Mouse (Mus musculus) midbrain, embryonic 14.5 days (tissue): ENCODE results near the gene Twist1. TPM values are rescaled to one million over a fixed set of nuclear protein-coding genes. Genes with fewer than 3 reads are reported as not detected.
A peak's percentile ranks its signal among the peaks of the same experiment; 100 is the strongest.

Experiments used
- ATAC-seq: fragments of 200-750 bp; cut with Nextera tagmentation; 2 replicates; pipeline ENCODE4 v1.8.0; 2017; ENCODE audit warnings: moderate number of reproducible peaks, moderate library complexity; ENCODE audit not compliant: low FRiP score, low TSS enrichment
- DNase-seq: peaks from one replicate; pipeline ENCODE4 v3.0.0-alpha.2; 2015
- H3K27ac ChIP-seq: fragments of 300-500 bp; sonication (generic); replicated peaks from 2 replicates; pipeline ENCODE4 v1.5.1; 2014; ENCODE audit warnings: mild to moderate bottlenecking, low read depth, low read length, moderate library complexity
- H3K27me3 ChIP-seq: fragments of 300-500 bp; sonication (generic); 2 replicates; pipeline ENCODE4 v1.6.1; 2014; ENCODE audit warnings: low read length, control low read depth, mixed read lengths; ENCODE audit not compliant: control insufficient read depth, insufficient read depth
- H3K36me3 ChIP-seq: fragments of 300-500 bp; sonication (generic); 2 replicates; pipeline ENCODE4 v1.6.1; 2014; ENCODE audit warnings: low read length, control low read depth; ENCODE audit not compliant: control insufficient read depth, insufficient read depth
- H3K4me1 ChIP-seq: fragments of 300-500 bp; sonication (generic); 2 replicates; pipeline ENCODE4 v1.6.1; 2014; ENCODE audit warnings: mild to moderate bottlenecking, antibody characterized with exemption, low read length, control low read depth; ENCODE audit not compliant: control insufficient read depth, insufficient read depth
- H3K4me2 ChIP-seq: fragments of 300-500 bp; sonication (generic); 2 replicates; pipeline ENCODE4 v1.6.1; 2014; ENCODE audit warnings: mild to moderate bottlenecking, low read length, moderate library complexity
- H3K4me3 ChIP-seq: fragments of 300-500 bp; sonication (generic); replicated peaks from 2 replicates; pipeline ENCODE4 v1.5.1; 2014; ENCODE audit warnings: low read depth, low read length
- H3K9ac ChIP-seq: fragments of 300-500 bp; sonication (generic); replicated peaks from 2 replicates; pipeline ENCODE4 v1.6.1; 2014; ENCODE audit warnings: mild to moderate bottlenecking, low read length, moderate library complexity
- H3K9me3 ChIP-seq: fragments of 300-500 bp; sonication (generic); 2 replicates; pipeline ENCODE4 v1.6.1; 2016; ENCODE audit warnings: low read length, control low read depth, mixed read lengths; ENCODE audit not compliant: control insufficient read depth
- WGBS: fragments of 180-500 bp; shearing (Covaris S2); extraction: QIAGEN DNeasy Blood & Tissue Kit; methylation state at CpG from one replicate; pipeline ENCODE4 v1.1.7; 2014; 5-methylcytosine and 5-hydroxymethylcytosine counted together
- polyA plus RNA-seq: library from polyadenylated mRNA; unstranded; fragments of >200 nt; fragmentation: Nextera tagmentation; extraction: Ambion mirVana; gene quantifications from 2 replicates; pipeline ENCODE4 v1.2.1, GENCODE M21; 2014

Gene Twist1
- polyA plus RNA-seq, 1 experiment from 2014 or later: 2.1 TPM

GRCm38 (mm10) chr12:33963671-33964369 is 6.3 kb downstream of the Twist1 start:
- Histone ChIP-seq H3K27me3 (peaks cover 79% of the 10 kb centered on the region), H3K9me3 (no peaks in the 10 kb centered on the region), H3K4me3 (no peak overlapping the region), H3K4me1 (peaks cover 4% of the 10 kb centered on the region; the same call in 1 of the 2 replicates), H3K4me2 (no peak overlapping the region), H3K27ac (no peak overlapping the region), H3K9ac (no peak overlapping the region), H3K36me3 (no peaks in the 10 kb centered on the region)
- ATAC-seq (no peak), DNase-seq (peak; percentile 32)
- 5% methylated on average over 15 of the region's 15 CpGs for WGBS

GRCm38 (mm10) chr12:33964427-33964826 is 7.0 kb downstream of the Twist1 start:
- H3K9me3 ChIP-seq: no peaks in the 10 kb centered on the region
- WGBS: 14% methylated on average over 2 of the region's 2 CpGs
- H3K27ac ChIP-seq: no peak overlapping the region
- no peak overlapping the region for H3K4me3 ChIP-seq
- H3K4me2 ChIP-seq: no peak overlapping the region
- peak; percentile 18 for DNase-seq
- H3K27me3 ChIP-seq: peaks cover 81% of the 10 kb centered on the region
- no peak overlapping the region for H3K9ac ChIP-seq
- no peak for ATAC-seq
- no peaks in the 10 kb centered on the region for H3K36me3 ChIP-seq
- peaks cover 4% of the 10 kb centered on the region; the same call in 1 of the 2 replicates for H3K4me1 ChIP-seq

GRCm38 (mm10) chr12:33965661-33966360 is 8.3 kb downstream of the Twist1 start:
- Histone ChIP-seq H3K36me3 (no peaks in the 10 kb centered on the region), H3K9ac (no peak overlapping the region), H3K27ac (no peak overlapping the region), H3K4me2 (no peak overlapping the region), H3K4me1 (peaks cover 4% of the 10 kb centered on the region; the same call in 1 of the 2 replicates), H3K9me3 (no peaks in the 10 kb centered on the region), H3K27me3 (peaks cover 81% of the 10 kb centered on the region), H3K4me3 (no peak overlapping the region)
- DNase-seq (peak; percentile 33), ATAC-seq (no peak)
- 5% methylated on average over 5 of the region's 5 CpGs for WGBS

- DNase-seq (peak; percentile 55), ATAC-seq (peak; percentile 16; the same call in 1 of the 2 replicates)
- Histone ChIP-seq H3K27ac (no peak overlapping the region), H3K4me2 (peak overlapping the region; percentile 42), H3K9me3 (no peaks in the 10 kb centered on the region), H3K36me3 (no peaks in the 10 kb centered on the region), H3K4me1 (peaks cover 4% of the 10 kb centered on the region; the same call in 1 of the 2 replicates), H3K9ac (no peak overlapping the region), H3K4me3 (peak overlapping the region; percentile 12; the same call in 1 of the 2 replicates), H3K27me3 (peaks cover 82% of the 10 kb centered on the region)
- under 1% methylated on average over 35 of the region's 35 CpGs for WGBS
These were observed 9.3 kb downstream of the Twist1 start for GRCm38 (mm10) chr12:33966490-33967415.

GRCm38 (mm10) chr12:33967514-33967913 is 10.0 kb downstream of the Twist1 start:
- peak; percentile 49 for ATAC-seq
- Histone ChIP-seq H3K27ac (no peak overlapping the region), H3K4me2 (peak overlapping the region; percentile 42), H3K9me3 (no peaks in the 10 kb centered on the region), H3K36me3 (no peaks in the 10 kb centered on the region), H3K4me3 (peak overlapping the region; percentile 12; the same call in 1 of the 2 replicates), H3K27me3 (peaks cover 75% of the 10 kb centered on the region), H3K9ac (no peak overlapping the region), H3K4me1 (peaks cover 4% of the 10 kb centered on the region; the same call in 1 of the 2 replicates)
- WGBS: under 1% methylated on average over 21 of the region's 21 CpGs
- no peak for DNase-seq

GRCm38 (mm10) chr12:33968041-33968897 is 10.8 kb downstream of the Twist1 start:
- H3K4me2 ChIP-seq: peak overlapping the region; percentile 42
- under 1% methylated on average over 37 of the region's 37 CpGs for WGBS
- H3K4me3 ChIP-seq: peak overlapping the region; percentile 8; the same call in 1 of the 2 replicates
- ATAC-seq (no peak), DNase-seq (peak; percentile 44)
- no peaks in the 10 kb centered on the region for H3K36me3 ChIP-seq
- no peaks in the 10 kb centered on the region for H3K9me3 ChIP-seq
- no peak overlapping the region for H3K27ac ChIP-seq
- no peak overlapping the region for H3K9ac ChIP-seq
- H3K27me3 ChIP-seq: peaks cover 67% of the 10 kb centered on the region
- peaks cover 4% of the 10 kb centered on the region; the same call in 1 of the 2 replicates for H3K4me1 ChIP-seq

GRCm38 (mm10) chr12:33968898-33969178 is 11.4 kb downstream of the Twist1 start:
- DNase-seq (no peak), ATAC-seq (no peak)
- no peak overlapping the region for H3K4me3 ChIP-seq
- no peak overlapping the region for H3K27ac ChIP-seq
- H3K4me2 ChIP-seq: no peak overlapping the region
- H3K9ac ChIP-seq: no peak overlapping the region
- H3K27me3 ChIP-seq: peaks cover 63% of the 10 kb centered on the region
- no peaks in the 10 kb centered on the region for H3K36me3 ChIP-seq
- 8% methylated on average over 4 of the region's 4 CpGs for WGBS
- H3K9me3 ChIP-seq: no peaks in the 10 kb centered on the region
- peaks cover 4% of the 10 kb centered on the region; the same call in 1 of the 2 replicates for H3K4me1 ChIP-seq

GRCm38 (mm10) chr12:33980159-33980558 is 22.7 kb downstream of the Twist1 start:
- H3K4me2 ChIP-seq: no peak overlapping the region
- no peaks in the 10 kb centered on the region for H3K9me3 ChIP-seq
- H3K4me1 ChIP-seq: no peaks in the 10 kb centered on the region
- no peaks in the 10 kb centered on the region for H3K27me3 ChIP-seq
- WGBS: 84% methylated on average over 4 of the region's 4 CpGs
- ATAC-seq (no peak), DNase-seq (no peak)
- H3K9ac ChIP-seq: no peak overlapping the region
- no peak overlapping the region for H3K27ac ChIP-seq
- H3K4me3 ChIP-seq: no peak overlapping the region
- no peaks in the 10 kb centered on the region for H3K36me3 ChIP-seq
